Mouse (Mus musculus) regulatory T cell (primary cell): ENCODE measurements around the gene Nav2.

Experiments
- in situ Hi-C: fragments of 300-600 bp; cut with MboI, MseI; formaldehyde crosslinking; loops from one replicate; pipeline ENCODE4 v1.15.1; 2025; ENCODE audit warnings: high pct_unique_total_duplicates

Gene Nav2

GRCm38 (mm10) chr7:49544775-49545705, 636.5 kb downstream of the Nav2 start:
- in situ Hi-C loops = no loop called here

DNA sequence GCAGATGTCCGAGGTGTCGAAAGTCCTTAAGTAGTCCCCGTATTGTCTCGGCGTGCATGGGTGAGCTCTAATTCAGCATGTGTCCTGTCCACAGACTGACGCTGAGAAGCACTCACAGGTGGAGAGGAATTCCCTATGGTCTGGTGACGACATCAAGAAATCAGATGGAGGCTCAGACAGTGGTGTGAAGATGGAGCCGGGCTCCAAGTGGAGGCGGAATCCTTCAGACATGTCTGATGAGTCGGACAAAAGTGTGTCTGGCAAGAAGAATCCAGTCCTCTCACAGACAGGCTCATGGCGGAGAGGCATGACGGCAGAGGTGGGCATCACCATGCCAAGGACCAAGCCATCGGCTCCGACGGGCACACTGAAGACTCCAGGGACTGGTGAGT, 637.2 kb downstream of the Nav2 start:
- in situ Hi-C loops = no loop called here

DNA sequence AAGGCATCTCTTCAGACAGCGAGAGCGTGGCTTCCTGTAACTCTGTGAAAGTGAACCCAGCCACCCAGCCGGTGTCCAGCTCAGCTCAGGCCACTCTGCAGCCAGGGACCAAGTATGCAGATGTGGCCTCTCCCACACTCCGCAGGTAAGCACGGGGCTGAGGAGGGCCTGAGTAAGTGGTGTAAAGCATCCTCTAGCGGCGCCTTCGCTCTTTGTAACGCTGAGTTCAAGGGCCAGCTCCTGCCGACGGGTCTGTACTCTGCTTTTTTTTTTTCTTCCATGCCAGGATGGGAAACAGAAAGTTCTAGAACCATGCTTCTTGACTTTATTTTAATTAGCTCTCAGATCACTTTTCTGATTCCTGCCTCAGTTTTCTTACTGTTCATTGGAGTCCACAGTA, 639.9 kb downstream of the Nav2 start:
- in situ Hi-C loops = no loop called here

DNA sequence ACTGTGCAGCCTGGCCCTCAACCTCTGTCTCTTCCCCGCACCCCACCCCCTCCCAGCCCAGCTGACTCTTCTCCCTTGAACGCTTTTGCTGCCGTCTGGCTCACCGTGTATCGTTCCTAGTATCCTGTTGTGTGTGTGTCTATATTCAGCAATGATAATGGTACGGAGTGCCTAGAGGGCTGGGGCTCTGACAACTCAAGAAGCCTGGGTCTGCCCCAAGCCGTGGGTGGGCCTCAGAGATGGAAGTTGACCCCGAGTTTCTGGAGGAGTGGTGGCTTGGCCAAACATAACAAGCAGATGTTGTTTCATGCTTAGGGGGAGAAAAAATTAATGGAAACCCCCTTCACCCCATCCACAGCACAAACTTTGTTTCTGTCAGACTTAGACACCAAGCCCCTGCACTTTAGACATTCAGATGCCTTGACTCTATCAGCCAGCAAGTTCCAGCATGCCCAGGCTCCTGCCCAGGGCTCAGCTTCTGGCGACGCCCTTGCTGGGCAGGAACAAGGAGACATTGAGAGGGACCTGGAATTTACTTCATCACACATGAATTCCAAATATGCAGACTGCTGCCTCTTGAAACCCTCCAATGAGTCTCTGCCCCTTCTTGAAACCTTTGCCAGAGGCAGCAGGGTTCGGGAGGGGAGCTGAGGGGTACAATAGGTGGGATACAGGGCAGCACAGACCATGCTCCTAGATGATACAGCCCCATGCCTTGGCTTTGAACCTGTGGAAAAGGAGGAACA, 644.9 kb downstream of the Nav2 start:
- in situ Hi-C loops = loop anchor here (25.0 kb wide), 1 partner anchor 1184 kb away; no protein-coding TSS in a partner anchor

- in situ Hi-C loops = loop anchor here (25.0 kb wide), 1 partner anchor 1179 kb away; no protein-coding TSS in a partner anchor
Measured at GRCm38 (mm10) chr7:49558240-49558640, 649.7 kb downstream of the Nav2 start.

- in situ Hi-C loops = loop anchor here (25.0 kb wide), 1 partner anchor 1178 kb away; no protein-coding TSS in a partner anchor
Measured at GRCm38 (mm10) chr7:49558895-49559294, 650.4 kb downstream of the Nav2 start.

GRCm38 (mm10) chr7:49560012-49560411, 651.5 kb downstream of the Nav2 start:
- in situ Hi-C loops = loop anchor here (25.0 kb wide), 1 partner anchor 1177 kb away; no protein-coding TSS in a partner anchor

DNA sequence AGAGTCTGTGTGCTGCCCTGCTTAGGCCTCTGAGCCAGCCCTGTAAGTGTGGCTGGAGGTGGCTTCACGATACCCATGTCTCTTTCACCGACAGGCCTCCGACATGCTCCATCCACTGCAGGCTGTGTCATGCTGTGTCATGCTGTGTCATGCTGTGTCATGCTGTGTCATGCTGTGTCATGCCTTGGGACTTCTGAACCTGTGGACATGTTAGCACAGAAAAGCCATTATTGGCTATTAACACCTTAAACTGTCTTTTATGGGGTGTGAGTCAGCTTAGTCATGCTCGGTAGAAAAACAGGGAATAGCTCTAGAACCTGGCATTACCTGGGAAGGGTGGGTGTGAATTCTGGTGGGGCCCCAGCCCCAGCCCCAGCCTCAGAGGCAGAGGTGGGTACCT, 653.9 kb downstream of the Nav2 start:
- in situ Hi-C loops = loop anchor here (25.0 kb wide), 1 partner anchor 1175 kb away; no protein-coding TSS in a partner anchor

DNA sequence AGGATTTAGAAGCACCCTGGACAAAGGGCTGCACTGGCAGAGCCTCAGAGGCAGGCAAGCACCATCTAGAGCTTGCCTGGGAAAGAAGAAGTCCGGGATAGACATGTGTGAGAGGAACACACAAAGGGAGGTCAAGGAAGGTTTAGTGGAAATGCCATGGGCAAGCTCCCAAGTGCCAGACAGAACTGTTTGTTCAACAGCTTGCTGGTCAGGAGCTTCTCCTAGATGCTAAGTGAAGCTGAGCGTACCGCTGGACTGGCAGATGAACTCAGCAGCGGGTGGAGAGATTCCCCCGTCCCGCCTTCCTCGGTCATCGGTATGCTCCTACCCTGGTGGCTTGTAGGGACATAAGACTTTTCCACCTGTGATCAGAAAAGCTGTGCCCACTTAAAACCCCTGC, 654.3 kb downstream of the Nav2 start:
- in situ Hi-C loops = loop anchor here (25.0 kb wide), 1 partner anchor 1174 kb away; no protein-coding TSS in a partner anchor

GRCm38 (mm10) chr7:49565084-49565483, 656.6 kb downstream of the Nav2 start:
- in situ Hi-C loops = loop anchor here (25.0 kb wide), 1 partner anchor 1172 kb away; no protein-coding TSS in a partner anchor

GRCm38 (mm10) chr7:49565798-49566197, 657.3 kb downstream of the Nav2 start:
- in situ Hi-C loops = loop anchor here (25.0 kb wide), 1 partner anchor 1172 kb away; no protein-coding TSS in a partner anchor

DNA sequence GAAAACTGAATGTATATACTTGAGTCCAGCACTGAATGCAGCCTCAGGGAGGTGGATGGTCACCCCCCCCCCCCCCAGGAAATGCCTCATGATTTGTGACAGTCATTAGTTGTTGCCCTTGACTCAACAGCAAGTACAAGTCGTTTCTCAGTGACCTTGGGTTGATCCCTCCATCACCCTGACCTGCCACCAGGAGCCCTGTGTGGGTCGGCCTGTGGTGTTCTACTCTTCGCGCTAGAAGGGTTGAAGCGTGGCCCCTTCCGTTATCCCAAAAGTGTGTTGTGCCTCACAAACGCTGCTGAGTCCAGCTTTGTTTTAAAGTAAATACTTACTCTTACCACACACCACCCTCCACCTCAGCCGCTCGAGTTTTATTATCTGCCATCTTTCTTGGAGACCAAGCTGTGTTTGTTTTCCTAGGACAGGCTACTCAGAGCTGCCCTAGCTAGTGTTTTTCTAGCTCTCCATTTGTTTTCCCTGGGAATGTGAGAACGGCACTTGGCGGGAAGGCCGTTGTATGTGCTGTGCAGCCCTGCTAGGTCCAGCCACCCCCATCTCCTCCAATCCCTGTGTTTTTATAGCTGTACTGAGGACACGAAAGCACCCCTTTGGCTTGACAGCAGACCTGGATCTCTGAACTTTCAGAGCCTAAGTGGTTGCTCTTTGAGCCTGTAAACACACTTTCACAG, 659.0 kb downstream of the Nav2 start:
- in situ Hi-C loops = loop anchor here (25.0 kb wide), 1 partner anchor 1170 kb away; no protein-coding TSS in a partner anchor

- in situ Hi-C loops = loop anchor here (10.0 to 25.0 kb wide), 2 partner anchors 765 to 1168 kb away; no protein-coding TSS in a partner anchor
Measured at GRCm38 (mm10) chr7:49569646-49570045, 661.1 kb downstream of the Nav2 start.

DNA sequence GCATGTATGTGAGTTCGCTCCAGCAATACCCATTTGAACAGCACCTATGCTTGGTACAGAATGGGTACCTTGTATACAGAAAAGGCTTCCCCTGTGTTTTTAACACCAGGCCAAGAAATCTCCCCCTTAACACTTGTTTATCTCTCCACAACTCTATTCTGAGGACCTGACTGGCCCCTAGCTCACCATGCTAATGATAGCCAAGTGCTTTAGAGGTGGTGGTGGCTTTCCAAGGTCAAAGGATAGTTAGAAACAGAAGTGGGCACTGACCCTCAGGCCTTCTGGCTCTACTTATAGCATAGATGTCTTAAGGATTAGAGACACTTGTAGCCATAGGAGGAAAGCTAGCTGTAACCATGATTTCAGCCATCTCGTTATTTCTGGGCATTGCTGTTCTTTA, 663.1 kb downstream of the Nav2 start:
- in situ Hi-C loops = loop anchor here (10.0 to 25.0 kb wide), 2 partner anchors 763 to 1166 kb away; no protein-coding TSS in a partner anchor

GRCm38 (mm10) chr7:49575226-49575625, 666.7 kb downstream of the Nav2 start:
- in situ Hi-C loops = loop anchor here (10.0 kb wide), 1 partner anchor 760 kb away; no protein-coding TSS in a partner anchor

DNA sequence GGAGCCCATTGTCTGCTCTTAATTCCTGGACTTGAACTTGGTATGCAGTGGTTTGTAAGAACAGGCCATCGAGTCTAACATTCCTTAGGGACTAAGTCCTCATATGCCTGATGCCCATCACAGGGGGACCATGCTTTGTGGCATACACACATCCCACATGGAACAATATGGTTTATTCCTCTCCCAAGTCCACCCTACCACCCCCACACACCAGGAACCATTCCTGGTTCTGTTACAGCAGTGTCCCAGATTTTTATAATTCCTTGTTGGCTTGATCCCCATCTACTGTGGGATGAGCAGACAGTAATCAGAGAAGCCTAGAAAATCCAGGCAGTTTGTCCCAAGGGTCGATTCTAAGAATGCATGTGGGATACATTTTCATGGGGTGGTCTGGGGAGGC, 668.6 kb downstream of the Nav2 start:
- in situ Hi-C loops = loop anchor here (10.0 kb wide), 1 partner anchor 758 kb away; no protein-coding TSS in a partner anchor

- in situ Hi-C loops = no loop called here
Measured at GRCm38 (mm10) chr7:49581951-49582350, 673.4 kb downstream of the Nav2 start.

GRCm38 (mm10) chr7:49582551-49582950, 674.0 kb downstream of the Nav2 start:
- in situ Hi-C loops = no loop called here

GRCm38 (mm10) chr7:49583176-49583575, 674.7 kb downstream of the Nav2 start:
- in situ Hi-C loops = no loop called here

GRCm38 (mm10) chr7:49586530-49587120, 678.1 kb downstream of the Nav2 start:
- in situ Hi-C loops = no loop called here

DNA sequence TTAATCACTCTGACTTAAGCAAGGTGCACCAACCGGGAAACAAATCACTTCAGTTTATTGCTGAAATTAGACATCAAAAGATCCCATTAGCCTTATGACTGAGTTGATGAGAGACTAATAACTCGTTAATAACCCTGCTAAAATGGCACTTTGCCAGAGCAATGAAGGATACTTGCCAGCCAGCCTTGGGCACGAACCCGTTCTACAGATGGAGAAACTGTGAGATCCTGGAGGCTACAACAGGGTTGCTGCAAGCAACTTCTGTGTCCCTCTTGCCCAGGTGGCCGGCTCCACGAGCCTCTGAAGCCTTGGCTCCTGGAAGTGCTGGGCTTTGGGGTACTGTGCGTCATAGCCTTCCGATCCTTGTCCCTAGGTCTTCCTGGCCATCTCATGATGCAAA, 681.1 kb downstream of the Nav2 start:
- in situ Hi-C loops = no loop called here
